Mouse (Mus musculus) E14TG2a.4 (cell line): ENCODE measurements at regions not wholly inside any gene's neighbourhood (a gene's known extent, or its start where the extent isn't known, plus 50 kb on each side); places are given as distances from the start of the nearest gene placed in this dataset.

Experiments used
- H3K27me3 ChIP-seq: 2 replicates; pipeline ENCODE4 v1.6.1; 2014; ENCODE audit warnings: low read length, control low read depth; ENCODE audit not compliant: insufficient read depth
- H3K36me3 ChIP-seq: 2 replicates; pipeline ENCODE4 v1.6.1; 2014; ENCODE audit warnings: low read length, control low read depth; ENCODE audit not compliant: insufficient read depth
- H3K4me1 ChIP-seq: replicated peaks from 2 replicates; pipeline ENCODE4 v1.6.1; 2014; ENCODE audit warnings: low read depth, low read length, control low read depth
- H3K4me3 ChIP-seq: replicated peaks from 2 replicates; pipeline ENCODE4 v1.5.1; 2014; ENCODE audit warnings: mild to moderate bottlenecking, low read length
- H3K9me3 ChIP-seq: 2 replicates; pipeline ENCODE4 v1.6.1; 2014; ENCODE audit warnings: low read length, control low read depth
- CTCF ChIP-seq: conservative IDR thresholded peaks from 2 replicates; pipeline ENCODE4 v1.5.1; 2014; ENCODE audit warnings: low read length
- NANOG ChIP-seq: IDR thresholded peaks from 2 replicates; pipeline ENCODE4 v1.6.1; 2014; ENCODE audit warnings: borderline replicate concordance, low read length, mixed read lengths
- POU5F1 ChIP-seq: IDR thresholded peaks from 2 replicates; pipeline ENCODE4 v1.6.1; 2014; ENCODE audit warnings: low read length, borderline replicate concordance

GRCm38 (mm10) chr10:24989965-24990653 is 62.8 kb upstream of the Arg1 start:
- Histone ChIP-seq H3K36me3 (no peaks in the 10 kb centered on the region), H3K27me3 (no peaks in the 10 kb centered on the region)
- TF ChIP-seq NANOG, result no peak
- TF ChIP-seq CTCF, result no peak
- TF ChIP-seq POU5F1, result no peak

GRCm38 (mm10) chr10:24984801-24985200 is 57.5 kb upstream of the Arg1 start:
- peaks cover 21% of the 10 kb centered on the region for H3K9me3 ChIP-seq
- H3K36me3 ChIP-seq, result no peaks in the 10 kb centered on the region
- H3K4me3 ChIP-seq, result no peak overlapping the region
- H3K27me3 ChIP-seq, result no peaks in the 10 kb centered on the region
- no peak for TF ChIP-seq CTCF
- no peak for TF ChIP-seq POU5F1
- no peak for TF ChIP-seq NANOG
- H3K4me1 ChIP-seq, result no peaks in the 10 kb centered on the region

More at GRCm38 (mm10) chr10:24989965-24990653, 62.8 kb upstream of the Arg1 start:
- Histone ChIP-seq H3K4me1 (no peaks in the 10 kb centered on the region), H3K9me3 (peaks cover 4% of the 10 kb centered on the region), H3K4me3 (no peak overlapping the region)

- no peak for TF ChIP-seq CTCF
- Histone ChIP-seq H3K9me3 (peaks cover 21% of the 10 kb centered on the region), H3K4me3 (no peak overlapping the region), H3K27me3 (no peaks in the 10 kb centered on the region), H3K4me1 (no peaks in the 10 kb centered on the region), H3K36me3 (no peaks in the 10 kb centered on the region)
These were observed 54.5 kb upstream of the Arg1 start for GRCm38 (mm10) chr10:24981763-24982162.
